Mouse (Mus musculus) neutrophil, adult 5-6 weeks (primary cell): ENCODE data around the gene Per2. TPM values are rescaled to one million over a fixed set of nuclear protein-coding genes. Genes with fewer than 3 reads are reported as not detected.
"Not testable (repeated sequence)": the region's sequence is repeated elsewhere in the genome, so short reads cannot be mapped to it uniquely, and the experiment has no call there.

ENCODE experiments used
- ATAC-seq: fragments of 151-379, 151-347 bp; 2 replicates; pipeline ENCODE4 v1.8.0; 2017; ENCODE audit warnings: mild to moderate bottlenecking, moderate TSS enrichment; ENCODE audit not compliant: insufficient number of reproducible peaks, poor library complexity, low FRiP score, severe bottlenecking; ENCODE audit errors: extremely low read depth
- total RNA-seq: library from RNA; stranded (forward); fragments of 200-1000 nt; gene quantifications from 2 replicates; pipeline ENCODE4 v1.2.3, GENCODE M21; 2017

Gene Per2
- 6.5 and 15.8 TPM in 2 replicates for total RNA-seq

DNA sequence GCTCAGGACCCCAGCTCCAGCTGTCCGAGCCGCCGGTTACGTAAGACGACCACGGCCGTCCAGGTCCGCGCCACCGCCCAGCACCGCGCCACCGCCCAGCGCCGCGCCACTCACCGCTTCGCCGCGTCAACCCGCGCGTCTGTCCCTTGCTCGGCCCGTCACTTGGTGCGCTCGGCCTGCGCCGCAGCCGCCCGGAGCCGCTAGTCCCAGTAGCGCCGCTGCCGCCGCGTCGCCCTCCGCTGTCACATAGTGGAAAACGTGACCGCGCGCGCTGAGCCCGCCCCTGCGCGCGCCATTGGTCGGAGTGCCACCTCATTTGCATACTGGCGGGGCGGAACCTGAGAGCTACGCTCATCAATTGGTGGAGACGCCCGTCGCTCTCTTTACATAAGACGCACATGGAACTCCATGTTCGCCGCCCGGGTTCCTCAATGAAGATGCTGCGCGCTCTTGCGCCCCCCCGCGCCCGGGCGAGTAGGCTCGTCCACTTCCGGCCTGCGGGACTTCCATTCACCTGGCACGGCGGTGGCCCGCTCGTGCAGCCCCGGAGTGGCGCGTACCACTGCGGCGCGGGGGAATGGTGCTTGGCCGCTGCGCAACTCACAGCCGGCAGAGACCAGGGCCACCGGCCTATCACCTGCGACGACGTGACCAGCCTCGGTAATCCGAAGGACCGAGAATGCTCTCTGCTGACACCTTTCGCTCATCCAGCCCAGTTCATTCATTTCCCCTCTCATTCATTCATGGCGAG, at the start of gene Per2:
TSS of gene Per2 (minus strand) at position 266 of the 751 bp plus-strand sequence.
- ATAC-seq = peak; percentile 90

DNA sequence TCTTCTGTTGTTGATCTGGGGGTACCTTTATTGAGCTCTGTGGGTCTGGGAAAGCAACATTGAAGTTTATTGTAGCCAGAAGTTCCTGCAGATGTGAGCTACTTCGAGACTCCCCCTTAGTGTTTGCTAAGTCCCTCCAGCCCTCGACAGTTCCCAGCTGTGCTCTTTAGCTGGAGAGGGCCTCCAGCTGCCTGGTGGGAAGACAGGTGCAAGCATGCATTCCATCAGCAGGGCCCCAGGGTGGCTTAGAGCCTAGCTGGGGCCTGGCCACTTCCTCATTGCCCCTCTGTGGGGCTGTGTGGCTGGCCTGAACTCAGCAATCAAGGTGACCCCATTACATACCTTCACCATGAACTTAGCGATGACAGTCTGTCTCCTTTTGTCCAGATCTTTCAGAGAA, 45.5 kb upstream of the Per2 start:
- ATAC-seq = no peak

DNA sequence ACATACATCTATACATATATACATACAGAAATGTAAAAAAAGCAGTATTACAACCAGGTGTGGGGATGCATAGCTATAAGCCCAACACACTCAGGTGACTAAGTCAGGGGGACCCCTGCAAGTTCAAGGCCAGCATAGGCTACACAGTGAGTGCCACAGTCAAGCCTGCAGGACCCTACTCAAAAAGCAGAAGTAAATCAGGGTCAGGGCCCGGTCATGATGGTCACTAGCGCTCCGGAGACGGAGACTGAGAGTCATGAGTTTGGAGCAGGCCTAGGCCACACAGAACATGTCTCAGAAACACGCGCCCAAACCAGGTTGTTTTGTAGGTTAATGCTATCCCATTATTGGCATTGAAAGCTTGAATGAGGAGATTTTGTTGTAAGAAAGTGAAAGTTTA, 39.5 kb upstream of the Per2 start:
- no peak for ATAC-seq

DNA sequence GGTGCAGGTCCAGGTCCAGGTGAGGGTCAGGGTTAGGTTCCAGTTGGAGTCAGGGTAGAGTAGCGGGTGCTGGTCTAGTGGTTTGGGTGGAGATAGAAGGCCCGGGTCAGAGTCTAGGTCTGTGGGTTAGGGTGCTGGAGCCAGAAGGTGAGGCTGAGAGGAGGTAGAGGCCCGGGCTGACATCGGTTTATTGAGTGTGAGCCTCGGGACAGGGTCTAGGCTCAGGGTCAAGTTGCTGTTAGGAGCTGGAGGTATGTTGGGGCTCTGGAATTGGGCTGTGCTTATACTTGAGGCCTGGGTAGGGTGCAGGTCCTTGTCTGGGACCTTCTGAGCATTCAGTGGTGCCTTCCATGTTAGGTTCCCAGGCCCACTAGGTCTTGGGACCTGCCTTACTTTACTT, 36.2 kb upstream of the Per2 start:
- no peak for ATAC-seq

DNA sequence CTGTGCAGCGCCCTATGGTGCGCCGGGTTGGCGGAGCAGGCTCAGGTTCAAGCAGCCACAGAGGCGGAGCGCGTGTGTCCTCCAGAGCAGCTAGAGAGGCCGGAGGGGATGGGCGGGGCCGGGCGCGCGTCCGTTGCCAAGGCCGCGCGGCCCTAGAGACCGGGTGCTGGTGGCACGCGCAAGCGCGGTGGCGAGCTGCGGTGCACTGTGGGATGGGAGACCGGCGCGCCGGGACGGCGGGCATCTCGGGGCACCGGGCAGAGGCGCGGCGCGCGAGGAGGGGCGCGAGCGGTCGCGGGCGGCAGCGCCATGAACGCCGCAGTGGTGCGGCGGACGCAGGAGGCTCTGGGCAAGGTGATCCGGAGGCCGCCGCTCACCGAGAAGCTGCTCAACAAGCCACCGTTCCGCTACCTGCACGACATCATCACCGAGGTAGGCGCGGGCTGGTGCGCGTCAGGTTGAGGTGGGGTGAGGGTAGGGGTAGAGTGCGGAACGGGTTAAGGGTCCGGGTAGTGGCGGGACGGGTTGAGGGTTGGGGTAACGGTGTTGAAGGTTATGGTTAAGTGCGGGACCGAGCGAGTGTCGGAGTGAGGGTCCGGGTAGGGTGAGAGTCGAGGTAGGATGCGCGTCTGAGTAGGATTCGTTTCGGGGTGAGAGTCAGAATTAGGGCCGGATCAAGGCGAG, 35.5 kb upstream of the Per2 start, which contains the start of gene Traf3ip1:
TSS of gene Traf3ip1 (plus strand) at position 191 of the 684 bp plus-strand sequence.
- ATAC-seq = peak; percentile 82

DNA sequence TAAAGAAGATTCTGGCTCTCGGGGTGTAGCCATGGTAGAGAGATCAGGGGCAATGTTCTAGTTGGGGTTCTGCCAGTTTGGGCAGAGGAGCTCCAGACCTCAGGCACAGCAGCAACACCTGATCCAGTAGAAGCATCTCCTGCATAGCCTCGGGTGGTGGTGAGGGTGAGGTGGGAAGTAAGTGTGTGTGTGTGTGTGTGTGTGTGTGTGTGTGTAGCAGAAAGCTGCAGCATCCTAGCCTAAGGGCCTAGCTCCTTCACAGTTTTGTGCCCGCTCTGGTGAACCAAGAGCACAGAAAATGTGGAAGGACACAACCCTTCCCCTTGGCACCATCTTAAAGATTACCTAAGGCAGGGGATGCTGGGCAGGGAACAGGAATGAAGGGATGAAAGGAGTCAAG, 34.8 kb upstream of the Per2 start:
- ATAC-seq = no peak

DNA sequence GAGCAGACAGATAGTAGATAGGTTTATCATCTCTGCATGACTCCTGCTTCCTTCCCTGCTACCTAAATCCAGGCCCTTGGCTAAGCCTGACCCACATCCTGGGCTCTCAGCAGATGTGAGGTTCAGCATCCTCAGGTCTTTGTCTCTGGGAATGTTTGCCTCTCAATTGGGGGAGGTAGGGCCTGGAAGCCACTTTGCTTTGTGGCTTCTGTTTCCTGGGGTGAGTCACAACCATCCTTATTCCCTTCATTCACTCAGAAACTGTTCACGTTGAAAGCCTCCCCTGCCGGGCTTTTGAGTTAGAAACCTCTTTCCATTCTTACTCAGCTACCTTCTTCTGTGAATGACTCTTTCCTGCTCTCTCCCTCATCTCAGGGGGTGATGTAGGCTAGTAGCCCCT, 33.6 kb upstream of the Per2 start:
- ATAC-seq = no peak

DNA sequence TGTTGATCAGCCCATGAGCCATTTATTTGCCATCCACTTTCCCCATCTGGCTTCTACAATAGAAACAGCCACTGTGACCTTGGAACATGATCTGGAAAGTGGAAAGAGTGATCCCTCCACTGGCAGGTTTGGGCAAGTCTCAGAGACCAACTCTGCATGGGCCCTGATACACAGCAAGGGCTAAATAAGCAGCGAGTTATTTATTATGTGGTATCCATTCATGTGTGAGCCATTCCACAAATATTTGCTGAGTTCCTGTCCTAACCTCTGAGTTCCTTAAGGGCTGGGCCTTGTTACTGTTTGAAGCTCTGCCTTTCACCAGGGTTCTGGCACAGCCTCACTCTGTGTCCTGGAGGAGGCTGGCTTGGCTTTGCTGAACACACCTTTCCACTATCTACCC, 31.2 kb upstream of the Per2 start:
- no peak for ATAC-seq

DNA sequence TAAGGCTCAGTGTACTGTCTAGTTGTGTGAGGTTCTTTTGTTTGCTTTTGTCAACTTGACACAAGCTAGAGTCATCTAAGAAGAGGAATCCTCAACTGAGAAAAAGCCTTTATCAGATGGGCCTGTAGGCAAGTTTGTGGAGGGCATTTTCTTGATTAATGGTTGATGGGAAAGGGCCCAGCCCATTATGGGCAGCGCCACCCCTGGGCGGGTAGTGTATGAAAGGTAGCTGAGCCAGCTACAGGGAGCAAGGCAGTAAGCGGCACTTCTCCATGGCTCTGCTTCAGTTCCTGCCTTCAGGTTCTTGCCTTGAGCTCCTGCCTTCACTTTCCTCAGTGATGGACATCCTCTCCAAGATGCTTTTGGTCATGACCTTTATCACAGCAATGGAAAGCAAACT, 27.0 kb upstream of the Per2 start:
- ATAC-seq = no peak

DNA sequence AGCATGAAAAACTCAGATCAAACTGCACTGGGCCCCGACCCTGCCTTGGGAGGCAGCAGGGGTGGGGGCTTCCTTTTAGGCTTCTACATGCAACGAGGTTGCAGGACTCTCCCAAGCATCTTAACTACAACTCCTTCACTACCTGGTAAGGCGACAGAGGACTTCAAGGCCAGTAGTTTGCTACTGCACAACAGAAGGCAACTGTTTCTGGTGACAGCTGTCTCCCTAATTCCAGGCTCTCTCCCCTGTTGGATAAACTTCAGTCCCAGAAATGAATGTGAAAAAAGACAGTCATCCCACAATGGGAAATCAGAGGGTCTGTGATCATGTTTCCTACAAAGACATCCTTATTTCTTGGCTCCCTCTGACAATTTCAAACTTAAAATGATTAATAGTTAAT, 26.3 kb upstream of the Per2 start:
- ATAC-seq = no peak

DNA sequence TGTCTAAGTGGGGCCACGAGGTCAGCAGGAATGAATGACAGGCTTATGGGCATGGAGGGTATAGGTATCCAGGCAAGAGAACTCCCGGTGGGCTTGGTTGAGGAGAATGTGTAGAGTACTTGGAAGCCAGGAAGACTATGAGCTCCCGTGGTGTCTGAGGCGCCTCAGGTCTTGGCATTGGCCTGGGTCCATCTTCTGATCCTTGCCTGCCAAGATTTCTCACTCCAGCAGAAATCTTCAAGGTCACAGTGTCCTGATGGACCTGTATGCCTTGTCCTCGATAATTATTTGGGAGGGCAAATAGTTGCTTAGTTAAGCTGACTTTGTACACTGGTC, 24.9 kb upstream of the Per2 start:
- ATAC-seq = no peak

DNA sequence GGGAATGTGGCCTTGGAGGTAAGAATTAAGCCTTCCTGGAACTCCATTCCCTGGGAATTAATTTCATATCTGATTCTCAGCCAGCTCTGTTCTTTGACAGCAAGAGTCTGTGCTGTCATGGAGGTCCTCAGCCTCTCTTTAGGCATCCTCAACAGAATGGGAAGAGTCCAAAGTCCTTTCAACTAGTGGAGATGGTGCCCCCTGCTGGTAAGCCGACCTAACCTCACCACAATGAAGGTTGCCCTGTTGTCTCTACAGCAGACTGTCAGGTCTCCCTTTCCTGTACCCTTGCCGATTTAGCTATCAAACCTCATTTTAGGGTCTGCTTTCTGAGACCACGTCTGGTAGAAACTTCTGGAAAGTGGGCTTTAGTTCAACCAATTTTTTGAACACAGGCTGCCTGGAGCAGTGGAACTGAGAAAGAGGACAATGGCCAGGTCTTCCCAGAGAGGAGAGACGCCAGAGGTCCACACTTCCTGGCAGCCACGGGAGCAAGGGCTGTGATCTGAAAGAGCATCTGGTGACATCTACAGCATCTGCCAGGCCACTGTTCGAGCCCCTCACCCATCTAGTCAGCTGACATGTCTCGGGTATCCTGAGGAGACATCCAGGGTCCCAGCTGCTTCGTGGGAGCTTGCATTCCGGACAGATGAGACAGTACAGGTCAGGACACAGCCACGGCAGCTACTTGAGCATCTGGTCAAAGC, 24.3 kb upstream of the Per2 start:
- ATAC-seq = peak; percentile 80

DNA sequence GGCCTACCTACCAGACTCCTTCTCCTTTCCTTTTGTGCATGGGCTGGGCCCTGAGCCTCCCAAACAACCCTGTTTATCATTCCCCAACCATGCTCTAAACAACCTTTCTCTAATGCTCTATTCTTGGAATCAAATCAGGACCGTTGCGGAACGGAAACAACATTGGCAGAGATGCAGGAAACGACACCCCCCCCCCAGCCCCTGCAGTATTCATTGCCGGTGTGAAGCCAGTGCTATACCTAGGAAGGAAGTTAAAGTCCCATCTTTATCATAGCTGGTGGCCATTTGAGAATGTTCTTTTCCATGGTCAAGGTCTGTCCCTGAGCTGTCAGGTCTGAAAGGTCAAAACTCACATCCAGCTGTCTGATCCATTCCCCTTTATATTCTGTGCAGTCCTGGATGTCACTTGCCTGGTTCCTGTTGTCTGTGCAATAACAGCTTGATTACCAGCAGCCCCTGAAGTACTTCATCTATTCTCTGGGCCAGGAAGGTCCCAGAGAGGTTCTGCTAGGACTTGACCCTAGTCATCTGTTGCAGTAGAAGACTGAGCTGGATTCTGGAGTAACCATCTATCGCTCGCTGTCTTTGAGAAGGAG, 23.6 kb upstream of the Per2 start:
- no peak for ATAC-seq

DNA sequence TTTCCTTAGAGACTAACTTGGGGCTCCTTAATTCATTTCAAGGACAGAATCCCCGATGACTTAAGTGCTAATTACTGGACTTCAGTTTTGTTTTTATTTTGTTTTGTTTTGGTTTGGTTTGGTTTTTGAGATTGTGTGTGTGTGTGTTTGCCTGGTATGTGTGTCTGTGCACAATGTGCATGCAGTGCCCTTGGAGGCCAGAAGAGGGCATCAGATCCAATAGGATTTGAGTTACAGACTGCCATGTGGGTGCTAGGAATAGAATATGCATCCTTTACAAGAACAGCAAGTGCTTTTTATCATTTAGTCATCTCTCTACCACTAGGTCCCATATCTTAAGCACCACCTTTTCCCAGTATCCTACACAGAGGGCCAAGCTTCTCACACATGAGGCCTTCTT, 19.8 kb upstream of the Per2 start:
- no peak for ATAC-seq

DNA sequence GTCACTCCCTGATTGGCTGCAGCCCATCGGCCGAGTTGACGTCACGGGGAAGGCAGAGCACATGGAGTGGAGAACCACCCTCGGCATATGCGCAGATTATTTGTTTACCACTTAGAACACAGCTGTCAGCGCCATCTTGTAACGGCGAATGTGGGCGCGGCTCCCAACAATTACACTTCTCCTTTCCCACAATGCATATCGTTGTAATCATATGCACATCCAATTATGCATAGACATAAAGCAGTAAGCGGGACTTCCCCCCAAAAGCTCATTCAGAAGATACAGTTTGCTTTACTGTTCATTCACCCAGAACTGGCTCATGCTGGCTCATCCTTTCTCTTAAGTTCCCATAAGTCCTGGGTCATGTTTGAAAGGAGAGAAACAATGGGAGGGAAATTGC, 19.0 kb upstream of the Per2 start:
- ATAC-seq = not testable (repeated sequence)

DNA sequence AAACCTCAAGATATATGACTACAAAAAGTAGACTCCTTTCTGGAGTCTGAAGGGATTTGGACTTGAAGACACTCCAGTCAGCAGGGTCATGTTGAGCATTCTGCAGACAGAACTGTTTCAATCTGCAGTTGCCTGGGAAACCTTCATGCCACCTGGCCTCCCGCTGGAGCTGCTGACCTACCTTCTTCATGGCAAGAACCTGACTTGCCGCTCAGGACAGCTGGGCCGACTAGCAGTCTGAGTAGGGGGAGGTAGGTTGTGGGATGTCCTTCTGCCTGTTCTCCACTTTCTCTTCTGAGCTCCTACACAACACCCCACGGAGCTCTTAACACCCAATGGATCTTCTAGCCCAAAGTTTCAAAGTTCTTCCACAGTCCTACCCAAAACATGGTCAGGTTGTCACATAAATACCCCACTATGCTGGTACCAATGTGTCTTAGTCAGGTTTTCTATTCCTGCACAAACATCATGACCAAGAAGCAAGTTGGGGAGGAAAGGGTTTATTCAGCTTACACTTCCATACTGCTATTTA, 10.8 kb upstream of the Per2 start:
- ATAC-seq = no peak

DNA sequence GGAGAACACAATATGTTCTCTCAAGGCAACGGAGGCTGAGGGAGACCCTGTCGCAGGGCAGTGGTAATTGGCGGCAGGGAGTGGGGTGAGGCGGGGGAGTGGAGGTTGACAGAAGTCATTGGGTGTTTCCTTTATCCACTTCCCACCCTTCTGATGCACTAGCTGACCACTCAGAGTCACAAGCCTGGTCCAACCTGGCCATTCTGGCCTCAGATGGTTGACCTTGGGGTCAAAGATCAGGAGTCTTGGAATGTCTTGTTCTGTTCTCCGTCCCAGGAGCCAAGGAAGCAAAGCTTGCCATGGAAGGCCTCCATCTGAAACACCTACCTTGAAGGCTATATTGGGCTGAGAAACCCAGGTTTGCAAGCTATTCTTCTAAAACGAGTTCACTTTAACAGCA, 7.1 kb upstream of the Per2 start:
- no peak for ATAC-seq

DNA sequence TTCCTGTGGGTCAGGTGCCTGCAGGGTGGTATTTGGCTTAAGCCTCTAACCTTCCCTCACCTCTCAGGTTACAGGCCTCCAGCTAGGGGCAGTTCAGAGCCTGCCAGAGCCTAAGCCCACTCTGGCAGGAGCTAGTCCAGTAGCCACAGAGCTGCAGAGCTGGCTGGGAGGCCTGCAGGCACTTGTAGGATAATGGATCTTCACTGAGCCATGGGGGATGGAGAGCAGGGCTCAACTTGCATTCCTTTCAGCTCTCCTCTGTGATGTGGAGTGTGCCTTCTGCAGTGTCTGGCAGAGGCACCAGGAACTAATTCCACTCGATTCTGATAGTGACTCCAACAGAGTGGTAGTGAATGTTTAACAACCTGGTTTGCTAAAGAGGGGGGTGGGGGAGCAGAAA, 6.1 kb upstream of the Per2 start:
- no peak for ATAC-seq

DNA sequence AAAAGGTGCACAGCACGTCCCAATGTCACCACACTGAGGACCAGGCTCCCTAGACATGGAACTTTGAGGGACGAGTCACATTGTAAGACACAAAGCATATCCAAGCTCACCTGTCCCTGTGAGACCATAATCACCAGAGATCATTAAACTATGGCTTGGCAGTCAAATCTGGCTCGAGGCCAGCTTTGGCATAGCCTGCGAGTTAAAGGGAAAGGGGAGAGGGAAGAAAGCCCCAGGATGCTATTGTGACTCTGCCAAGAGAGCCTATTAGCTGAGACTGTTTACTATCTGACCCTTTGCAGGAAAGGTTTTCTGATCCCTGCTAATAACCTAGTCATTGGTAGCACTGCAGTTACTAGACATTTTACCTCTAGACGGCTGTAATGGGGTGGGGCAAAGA, 5.3 kb upstream of the Per2 start:
- ATAC-seq = no peak
